Mouse (Mus musculus) bone marrow, adult 2 months (tissue): ENCODE data around the gene Cluh.

Experiments
- CTCF ChIP-seq: fragments of 200-500 bp; IDR thresholded peaks from 2 replicates; pipeline ENCODE4 v1.5.1; 2011; ENCODE audit warnings: low read length, control low read depth; ENCODE audit not compliant: control insufficient read depth, insufficient read depth
- POLR2A ChIP-seq: fragments of 200-500 bp; IDR thresholded peaks from 2 replicates; pipeline ENCODE4 v1.6.1; 2011; ENCODE audit warnings: low read depth, mild to moderate bottlenecking, control low read depth, low read length, borderline replicate concordance; ENCODE audit not compliant: control insufficient read depth

DNA sequence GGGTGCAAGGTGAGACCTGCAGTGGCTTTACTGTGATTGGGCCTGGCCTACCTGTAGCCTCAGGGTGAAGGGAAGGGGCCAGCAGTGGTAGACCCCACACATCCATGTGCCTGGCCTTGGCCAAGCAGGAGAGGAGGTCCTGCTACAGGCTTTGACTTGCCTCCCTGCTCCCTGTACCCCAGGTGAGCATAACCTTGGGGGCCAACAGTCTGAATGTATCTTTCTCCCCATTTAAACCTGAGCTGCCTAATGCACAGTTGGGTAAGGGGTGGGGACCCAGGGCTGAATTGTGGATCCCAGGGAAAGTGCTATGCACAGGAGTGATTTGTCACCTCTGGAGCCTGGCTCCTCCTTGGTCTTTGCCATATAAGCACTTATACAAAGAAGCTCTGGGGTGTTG, 20.9 kb downstream of the Cluh start:
- TF ChIP-seq CTCF (no peak), POLR2A (no peak)
